Mouse (Mus musculus) hematopoietic stem cell, adult 5-6 weeks (primary cell): ENCODE results near the gene Slc17a7. TPM values are rescaled to one million over a fixed set of nuclear protein-coding genes. Genes with fewer than 3 reads are reported as not detected.
"Not testable (repeated sequence)": the region's sequence is repeated elsewhere in the genome, so short reads cannot be mapped to it uniquely, and the experiment has no call there.

Source experiments
- ATAC-seq, 2 experiments: fragments of 125-278 bp in 1 of 2; replicated peaks in 1 of 2; 2 replicates each; pipeline ENCODE4 v1.8.0; 2016 to 2017; ENCODE audit warnings: inconsistent platforms in 2 of 2, mild to moderate bottlenecking in 2 of 2, moderate number of reproducible peaks in 2 of 2, low read depth in 1 of 2, moderate TSS enrichment in 1 of 2; ENCODE audit not compliant: low FRiP score in 2 of 2, poor library complexity in 2 of 2, severe bottlenecking in 2 of 2, insufficient read depth in 1 of 2, low TSS enrichment in 1 of 2
- total RNA-seq: library from RNA; stranded (forward); fragments of 172-1452, 232-1000 nt; gene quantifications from 2 replicates; pipeline ENCODE4 v1.2.3, GENCODE M21; 2017

Slc17a7 gene
- total RNA-seq, 1 experiment from 2014 or later = not detected

DNA sequence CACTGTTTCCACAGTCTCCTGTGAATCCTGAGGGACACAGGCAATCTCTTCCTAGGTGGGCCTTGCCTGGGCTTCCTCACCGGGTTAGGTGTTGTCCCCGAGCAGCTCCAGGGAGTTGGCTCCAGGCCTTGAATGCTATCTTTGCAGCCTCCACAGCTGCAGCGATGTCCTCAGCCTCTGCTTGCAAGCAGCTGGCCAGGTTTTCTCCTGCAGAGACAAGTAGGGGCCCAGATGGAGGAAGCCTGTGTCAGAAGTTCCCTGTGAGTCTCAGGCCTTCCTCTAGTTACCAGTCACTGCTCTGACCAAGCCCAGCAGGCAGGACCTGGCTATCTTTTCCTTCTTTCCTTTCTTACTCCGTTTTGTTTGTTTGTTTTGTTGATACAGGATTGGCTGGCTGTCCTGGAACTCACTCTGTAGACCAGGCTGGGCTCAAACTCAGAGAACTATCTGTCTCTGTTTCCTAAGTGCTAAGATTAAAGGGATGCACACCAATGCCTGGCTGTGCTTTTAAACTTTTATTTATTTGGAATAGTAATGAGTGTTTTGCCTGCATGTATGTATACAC is 15.1 kb upstream of the Slc17a7 start:
- no peak for ATAC-seq

GRCm38 (mm10) chr7:45149545-45149944 is 14.2 kb upstream of the Slc17a7 start:
- no peak for ATAC-seq

DNA sequence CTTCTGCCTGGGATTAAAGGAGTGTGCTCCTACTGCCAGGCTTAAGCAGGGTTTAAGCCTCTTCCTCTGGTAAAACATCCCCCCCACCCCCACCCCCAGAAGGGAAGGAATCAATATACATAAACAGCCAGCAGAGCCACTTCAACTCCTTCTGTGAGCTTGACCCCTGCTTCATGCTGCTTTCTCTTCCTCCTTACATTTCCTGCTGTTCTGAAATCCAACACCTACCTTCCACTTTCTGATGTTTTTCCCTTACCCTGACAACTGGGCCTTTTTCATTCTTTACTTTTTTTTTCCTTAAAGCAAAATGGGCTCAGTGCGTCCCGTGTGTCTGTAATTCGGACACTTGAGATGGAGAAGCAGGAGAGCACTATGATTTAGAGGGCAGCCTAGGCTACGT is 13.4 kb upstream of the Slc17a7 start:
- ATAC-seq = no peak

DNA sequence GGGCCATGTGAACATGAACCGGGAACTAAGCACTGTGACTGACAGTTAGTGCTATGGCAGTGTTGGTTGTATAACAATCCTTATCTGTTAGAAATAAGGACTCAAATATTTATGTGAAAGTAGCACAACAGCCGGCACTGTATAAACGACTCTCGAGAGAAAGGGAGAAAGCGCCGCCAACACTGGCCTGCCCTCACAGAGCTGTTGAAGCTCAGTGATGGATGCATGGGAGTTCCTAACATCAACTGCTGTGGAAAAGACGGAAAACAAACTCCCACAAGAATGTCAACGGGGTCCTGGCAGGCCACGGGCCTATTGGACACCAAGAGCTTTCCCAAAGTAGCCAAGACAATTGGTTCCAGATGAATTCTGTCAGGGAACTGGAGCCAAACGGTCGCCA is 12.4 kb upstream of the Slc17a7 start:
- ATAC-seq = no peak

DNA sequence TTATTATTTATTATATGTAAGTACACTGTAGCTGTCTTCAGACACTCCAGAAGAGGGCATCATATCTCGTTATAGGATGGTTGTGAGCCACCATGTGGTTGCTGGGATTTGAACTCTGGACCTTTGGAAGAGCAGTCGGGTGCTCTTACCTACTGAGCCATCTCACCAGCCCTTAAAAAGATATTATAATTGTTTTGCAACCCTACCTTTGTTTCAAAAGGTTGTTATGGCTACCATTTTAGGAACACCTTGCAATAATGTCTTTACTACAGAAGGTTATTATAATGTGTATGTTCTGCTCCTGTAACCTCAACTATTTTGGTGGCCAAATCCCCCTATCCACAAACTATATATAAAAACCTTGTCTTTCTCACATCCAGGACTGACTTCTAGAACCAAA is 10.7 kb upstream of the Slc17a7 start:
- ATAC-seq = not testable (repeated sequence)

GRCm38 (mm10) chr7:45153586-45153985 is 10.2 kb upstream of the Slc17a7 start:
- ATAC-seq = no peak

DNA sequence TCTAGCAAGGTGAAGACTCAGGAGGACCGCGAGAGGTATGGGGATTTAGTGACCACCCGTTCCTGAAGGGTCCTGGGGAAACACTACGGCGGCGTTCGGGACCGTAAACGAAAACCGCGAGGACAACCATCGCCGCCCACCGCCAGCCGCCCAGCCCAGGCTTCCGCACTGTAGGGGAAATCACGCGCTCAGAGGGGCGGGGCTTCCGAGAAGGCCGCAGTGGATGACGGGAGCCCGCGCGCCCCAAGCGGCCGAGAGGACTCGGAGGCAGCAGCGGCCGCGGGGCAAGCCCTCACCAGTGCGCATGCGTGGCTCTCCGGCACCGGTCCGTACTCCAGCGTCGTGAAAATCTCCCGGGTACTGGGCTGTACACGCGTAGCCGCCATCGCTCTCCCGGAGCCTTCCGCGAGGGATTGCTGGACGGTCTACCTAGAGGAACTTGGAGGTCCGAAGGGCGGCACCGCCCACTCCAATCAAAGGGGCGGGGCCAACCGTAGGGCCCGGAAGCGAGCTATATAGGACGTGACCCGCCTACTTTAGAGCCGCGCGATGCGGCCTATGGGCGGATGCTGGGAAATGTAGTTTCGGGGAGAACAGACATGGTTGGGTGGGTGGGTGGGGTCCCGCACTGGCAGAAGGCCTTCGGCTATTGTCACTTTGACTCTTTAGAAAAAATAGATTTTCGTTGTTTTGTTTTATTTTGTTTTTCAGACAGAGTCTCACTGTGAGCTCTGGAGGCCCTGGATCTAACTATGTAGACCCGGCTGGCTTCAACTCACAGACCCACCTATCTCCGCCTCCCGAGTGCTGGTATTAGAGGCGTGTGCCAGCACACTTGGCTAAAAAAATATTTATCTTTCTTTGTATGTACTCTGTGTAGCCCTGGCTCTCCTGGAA is 9.4 kb upstream of the Slc17a7 start, which contains the start of the genes Pih1d1 and Aldh16a1:
TSS of gene Pih1d1 (plus strand) at position 208 of the 897 bp plus-strand sequence.
TSS of gene Aldh16a1 (minus strand) at position 489 of the 897 bp plus-strand sequence.
- peak; percentile 93 to 94 for ATAC-seq

DNA sequence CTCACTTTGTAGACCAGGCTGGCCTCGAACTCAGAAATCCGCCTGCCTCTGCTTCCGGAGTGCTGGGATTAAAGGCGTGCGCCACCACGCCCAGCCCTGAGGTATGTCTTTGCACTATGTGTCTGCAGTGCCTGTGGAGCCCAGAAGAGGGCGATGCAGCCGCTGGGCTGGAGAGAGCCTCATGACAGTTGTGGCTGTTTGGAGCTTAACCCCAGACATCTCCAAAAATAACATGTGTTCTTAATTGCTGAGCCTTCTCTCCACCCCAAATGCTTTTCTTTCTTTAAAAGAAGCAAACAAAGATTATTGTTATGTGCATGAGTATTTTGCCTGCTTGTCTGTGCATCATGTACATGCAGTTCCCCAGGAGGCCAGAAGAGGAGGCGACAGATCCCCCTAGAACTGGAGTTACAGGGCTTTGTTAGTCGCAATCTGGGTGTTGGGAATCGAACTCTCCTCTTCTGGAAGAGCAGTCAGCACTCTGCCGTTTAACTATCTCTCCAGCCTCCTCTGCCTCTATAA is 8.7 kb upstream of the Slc17a7 start:
- ATAC-seq = no peak

DNA sequence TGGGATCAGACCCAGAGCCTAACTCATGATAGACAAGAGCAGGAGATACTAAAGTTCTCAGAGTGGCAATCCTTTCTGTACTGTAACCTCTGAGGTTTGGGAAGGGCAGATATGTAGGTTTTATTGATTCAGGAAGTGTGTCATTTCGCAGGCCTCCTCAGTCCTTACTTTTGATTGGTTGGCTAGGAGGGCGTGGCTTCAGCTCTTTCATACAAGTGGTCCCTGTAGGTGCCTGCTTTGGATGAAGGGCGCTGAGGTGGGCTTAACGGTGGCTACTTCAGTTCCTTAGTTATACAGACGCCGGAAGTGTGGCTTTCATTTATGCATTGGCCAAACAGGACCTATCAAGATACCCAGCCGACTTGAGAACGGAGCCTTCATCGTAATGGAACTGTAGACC is 8.2 kb upstream of the Slc17a7 start:
- no peak for ATAC-seq

DNA sequence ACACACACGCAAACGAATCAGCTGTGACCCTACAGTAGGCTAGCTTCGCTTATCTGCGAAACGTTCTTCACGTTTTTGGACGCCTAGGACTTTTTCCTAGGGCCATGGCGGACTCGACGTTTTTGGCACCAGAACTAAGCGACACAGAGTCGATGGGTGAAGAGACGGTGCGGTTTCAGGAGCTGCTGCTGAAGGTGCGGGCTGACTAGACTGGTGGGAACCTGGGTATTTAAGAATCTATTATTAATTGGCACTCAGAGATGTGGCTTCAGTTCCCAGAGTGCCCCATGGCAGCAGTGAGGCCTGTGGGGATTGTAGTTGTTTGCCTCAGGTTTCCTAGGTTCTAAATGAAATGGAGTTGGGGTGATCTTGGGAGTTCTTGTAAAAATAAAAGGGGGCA is 7.5 kb upstream of the Slc17a7 start:
- no peak for ATAC-seq

DNA sequence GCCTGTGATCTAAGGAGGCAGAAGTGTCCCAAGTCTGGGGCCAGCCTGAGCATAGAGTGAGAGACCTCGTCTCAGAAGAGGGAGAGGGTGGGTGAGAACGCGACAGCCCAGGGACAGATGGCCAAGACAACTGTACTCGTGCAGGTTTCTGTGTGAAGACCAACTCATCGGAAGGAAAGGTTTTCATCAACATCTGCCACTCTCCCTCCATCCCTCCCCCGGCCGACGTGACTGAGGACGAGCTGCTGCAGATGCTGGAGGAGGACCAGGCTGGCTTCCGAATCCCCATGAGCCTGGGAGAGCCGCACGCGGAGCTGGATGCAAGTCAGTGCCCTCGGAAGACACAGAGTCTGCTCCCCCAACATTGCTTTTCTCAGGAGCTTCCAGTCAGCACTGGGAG is 6.3 kb upstream of the Slc17a7 start:
- ATAC-seq = no peak

DNA sequence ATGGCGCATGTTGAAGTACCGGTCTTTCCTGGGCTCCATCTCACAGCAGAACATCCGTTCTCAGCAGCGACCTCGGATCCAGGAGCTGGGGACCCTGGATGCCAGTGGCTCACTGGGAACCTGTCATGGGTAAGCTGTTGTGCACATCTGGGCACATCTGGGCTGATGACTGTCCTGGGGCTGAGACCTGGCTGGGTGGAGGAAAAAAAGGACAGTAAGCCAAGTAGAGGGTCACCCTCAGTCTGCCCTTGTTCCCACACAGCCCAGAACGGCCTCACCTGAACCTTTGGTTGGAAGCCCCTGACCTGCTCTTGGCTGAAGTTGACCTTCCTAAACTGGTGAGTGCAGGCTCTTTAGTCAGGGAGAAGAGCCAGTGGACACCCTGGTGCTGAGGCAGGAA is 4.8 kb upstream of the Slc17a7 start:
- ATAC-seq = no peak

GRCm38 (mm10) chr7:45160316-45160800 is 3.4 kb upstream of the Slc17a7 start:
- ATAC-seq = no peak

DNA sequence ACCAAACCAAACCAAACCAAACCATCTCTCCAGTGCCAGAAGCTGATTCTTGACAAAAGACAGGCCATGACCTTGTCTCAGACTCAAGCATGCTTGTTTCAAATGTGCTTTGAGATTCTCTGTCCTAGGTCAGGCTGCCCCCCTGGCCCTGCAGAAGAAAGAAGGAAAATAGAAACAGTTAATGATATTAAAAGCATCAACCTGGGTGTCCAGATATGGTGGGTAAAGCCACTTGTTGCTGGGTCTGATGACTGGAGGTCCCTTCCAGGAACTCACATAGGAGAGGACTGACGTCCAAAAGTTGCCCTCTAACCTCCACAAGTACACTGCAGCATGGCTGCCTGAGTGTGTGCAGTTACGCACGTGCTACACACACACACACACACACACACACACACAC is 2.9 kb upstream of the Slc17a7 start:
- ATAC-seq = no peak

- ATAC-seq = peak; percentile 78 to 88
Measured at GRCm38 (mm10) chr7:45161612-45162473, 1.9 kb upstream of the Slc17a7 start.

DNA sequence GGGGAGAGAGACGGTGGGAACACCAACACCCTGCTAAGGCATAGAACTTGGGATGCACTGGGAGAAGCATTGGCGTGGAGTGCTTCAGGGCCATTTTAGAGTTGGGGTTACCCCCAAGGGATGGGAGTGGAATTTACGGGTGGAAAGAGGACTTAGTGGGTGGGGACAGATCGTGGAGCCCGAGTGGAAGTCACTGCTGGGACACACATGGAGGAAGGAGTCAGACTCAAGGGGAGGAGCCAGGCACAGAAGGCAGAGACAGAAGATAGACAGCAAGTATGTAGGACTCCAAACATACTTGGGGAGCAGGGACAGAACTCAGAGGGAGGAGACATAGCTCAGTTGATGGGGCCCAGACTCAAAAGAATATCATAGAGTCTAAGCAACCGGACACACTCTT is 1.2 kb upstream of the Slc17a7 start:
- ATAC-seq = no peak

- ATAC-seq = no peak
Measured at GRCm38 (mm10) chr7:45162996-45163615, 643 bp upstream of the Slc17a7 start.
